Mouse (Mus musculus) heart, postnatal 4 days (tissue): ENCODE results near the gene Fscn2. TPM values are rescaled to one million over a fixed set of nuclear protein-coding genes. Genes with fewer than 3 reads are reported as not detected.

Source experiments
- DNase-seq: peaks from one replicate; pipeline ENCODE4 v3.0.0; 2021
- total RNA-seq, 2 experiments: library from RNA; stranded (reverse); gene quantifications; 2 replicates each; pipeline ENCODE4 v1.2.3; 2021

The Fscn2 gene
- total RNA-seq, 2 experiments from 2014 or later: 0.34 TPM; not detected in 1

GRCm38 (mm10) chr11:120360062-120360461 is 1.3 kb upstream of the Fscn2 start:
- peak; percentile 74 for DNase-seq

- no peak for DNase-seq
Measured at GRCm38 (mm10) chr11:120360755-120361154, 579 bp upstream of the Fscn2 start.

DNA sequence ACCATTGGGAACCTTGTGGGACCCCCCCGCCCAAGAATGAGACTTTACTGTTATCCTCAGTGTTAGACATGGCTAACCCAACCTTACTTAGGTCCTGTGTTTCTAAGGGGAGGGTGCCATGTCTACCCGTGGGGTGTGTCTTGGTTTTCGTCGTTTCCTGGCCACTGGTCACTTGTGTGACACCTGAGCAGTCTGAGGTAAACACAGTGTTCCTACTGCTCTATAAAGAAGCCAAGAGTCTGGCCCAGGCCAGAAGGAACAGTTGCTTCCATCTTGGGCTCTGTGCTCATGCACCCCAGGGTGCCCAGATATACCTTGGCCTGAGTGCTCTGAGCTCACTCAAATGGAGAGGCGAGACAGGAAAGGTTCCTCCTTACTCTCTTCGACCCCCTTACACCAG is 1.6 kb downstream of the Fscn2 start:
- DNase-seq: no peak

DNA sequence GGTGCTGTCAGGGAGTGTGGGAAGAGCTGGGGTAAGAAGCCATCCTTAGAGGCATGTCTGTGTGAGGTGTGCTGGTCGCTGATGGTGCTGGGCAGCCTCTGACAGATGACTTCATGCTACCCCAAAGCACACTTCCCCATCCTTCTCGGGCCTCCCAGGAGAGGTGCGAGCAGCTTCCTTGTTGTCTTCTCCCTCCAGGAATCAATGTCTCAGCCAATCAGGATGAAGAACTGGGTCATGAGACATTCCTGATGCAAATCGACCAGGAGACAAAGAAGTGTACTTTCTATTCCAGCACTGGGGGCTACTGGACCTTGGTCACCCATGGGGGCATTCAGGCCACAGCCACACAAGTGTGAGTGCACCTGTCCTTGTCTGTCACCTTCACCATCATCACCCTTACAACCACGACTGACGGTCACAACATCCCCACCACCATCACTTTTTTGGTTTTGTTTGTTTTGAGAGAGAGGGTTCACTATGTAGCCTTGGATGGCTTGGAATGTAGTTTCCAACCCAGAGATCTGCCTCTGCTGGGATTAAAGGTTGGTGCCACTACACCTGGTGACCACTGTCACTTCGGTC is 5.2 kb downstream of the Fscn2 start:
- DNase-seq: no peak

GRCm38 (mm10) chr11:120369656-120370055 is 8.3 kb downstream of the Fscn2 start:
- DNase-seq: peak; percentile 82

DNA sequence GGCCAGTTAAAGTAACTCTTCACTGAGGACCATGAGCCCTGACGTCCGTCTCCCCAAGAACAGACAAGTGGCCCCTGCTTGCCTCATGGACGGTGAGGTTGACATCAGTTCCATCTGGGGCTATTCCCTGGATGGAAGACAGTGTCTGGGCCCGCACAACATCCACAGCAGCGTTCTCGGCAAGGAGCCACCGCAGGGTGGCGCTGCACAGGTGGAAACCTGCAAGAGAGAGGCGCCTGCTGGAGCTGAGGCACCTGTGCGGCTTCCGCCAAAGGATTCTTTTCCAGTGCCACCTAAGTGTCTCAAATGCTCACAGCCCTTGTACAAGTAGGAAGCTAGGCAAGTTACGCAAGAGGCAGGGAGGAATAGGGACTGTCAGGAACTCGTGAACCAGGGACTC is 11.7 kb downstream of the Fscn2 start:
- DNase-seq: no peak

- peak; percentile 93 for DNase-seq
Measured at GRCm38 (mm10) chr11:120373820-120374586, 12.7 kb downstream of the Fscn2 start.

DNA sequence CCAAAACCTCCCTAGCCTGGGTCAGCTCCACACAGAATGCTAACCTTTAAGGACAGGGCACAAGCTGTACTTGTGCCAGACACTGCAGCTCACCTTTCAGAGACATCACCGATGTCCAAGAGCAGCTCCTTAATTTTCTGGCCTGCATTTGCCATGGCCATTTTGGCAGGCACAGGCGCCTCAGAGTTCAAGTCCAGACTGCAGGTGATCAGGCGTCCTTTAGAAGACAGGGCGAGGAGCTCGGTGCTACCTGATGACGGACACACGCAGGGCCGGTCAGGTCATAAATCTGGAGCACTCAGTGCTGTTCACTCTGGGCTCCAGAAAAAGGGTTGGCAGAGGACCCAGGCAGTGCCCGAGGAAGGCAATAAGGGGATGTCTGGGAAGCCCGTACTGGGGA is 14.0 kb downstream of the Fscn2 start:
- DNase-seq: no peak

DNA sequence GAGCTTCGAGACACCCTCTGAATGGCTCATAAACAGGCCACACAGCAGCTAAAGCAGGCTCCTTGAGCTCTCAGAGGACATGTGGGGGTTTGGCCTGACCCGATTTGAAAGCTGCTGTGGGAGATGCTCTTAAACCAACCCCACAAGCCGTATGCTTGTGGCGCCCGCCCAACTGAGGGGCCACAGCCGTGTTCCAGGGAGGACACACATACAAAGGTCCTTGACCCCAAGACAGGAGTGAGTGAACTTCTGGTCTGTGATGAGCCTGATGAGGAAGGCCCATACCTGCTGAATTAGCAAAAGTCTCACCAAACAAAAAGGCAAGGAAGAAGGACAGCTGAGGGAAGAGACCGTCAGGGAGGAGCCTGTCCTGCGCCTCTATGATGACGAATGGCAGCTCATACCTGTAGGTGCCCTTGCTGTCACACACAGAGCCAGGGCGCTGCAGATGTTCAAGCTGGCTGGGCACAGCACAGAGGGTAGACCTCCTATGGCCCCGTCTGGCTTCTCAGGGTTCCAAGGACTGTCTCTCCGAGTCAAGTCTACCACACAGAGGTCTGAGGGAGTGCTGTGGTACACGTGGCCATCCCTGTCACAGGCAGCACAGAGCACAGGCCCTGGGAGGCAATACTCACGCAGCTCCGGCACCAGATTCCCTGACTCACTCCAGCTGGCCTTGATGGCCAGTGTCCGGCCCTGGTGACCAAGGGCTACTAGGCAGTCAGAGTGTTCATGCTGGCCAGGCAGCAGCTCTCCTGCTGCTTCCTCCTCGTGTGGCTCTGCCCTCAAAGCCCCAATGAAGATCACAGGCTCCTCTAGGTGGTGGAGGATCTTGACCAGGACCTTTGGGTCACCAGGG is 15.2 kb downstream of the Fscn2 start:
- no peak for DNase-seq

DNA sequence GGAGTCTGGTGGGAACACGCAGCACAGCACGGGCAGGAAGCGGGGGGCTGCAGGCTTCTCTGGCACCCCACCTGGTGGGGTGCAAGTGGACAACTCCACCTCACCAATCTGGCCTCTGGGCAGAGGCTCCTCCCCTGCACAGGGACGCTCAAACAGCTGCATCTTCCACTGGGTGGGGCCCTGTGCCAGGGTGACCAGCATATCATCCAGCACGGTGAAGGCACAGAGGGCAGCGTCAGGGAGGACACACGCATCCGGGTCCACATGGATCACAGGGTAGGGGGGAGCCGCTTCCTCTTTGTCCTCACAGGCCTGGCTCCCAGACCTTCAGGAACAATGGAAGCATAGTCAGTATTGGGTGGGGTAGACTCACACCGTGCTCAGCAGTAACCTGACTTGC is 16.0 kb downstream of the Fscn2 start:
- no peak for DNase-seq

DNA sequence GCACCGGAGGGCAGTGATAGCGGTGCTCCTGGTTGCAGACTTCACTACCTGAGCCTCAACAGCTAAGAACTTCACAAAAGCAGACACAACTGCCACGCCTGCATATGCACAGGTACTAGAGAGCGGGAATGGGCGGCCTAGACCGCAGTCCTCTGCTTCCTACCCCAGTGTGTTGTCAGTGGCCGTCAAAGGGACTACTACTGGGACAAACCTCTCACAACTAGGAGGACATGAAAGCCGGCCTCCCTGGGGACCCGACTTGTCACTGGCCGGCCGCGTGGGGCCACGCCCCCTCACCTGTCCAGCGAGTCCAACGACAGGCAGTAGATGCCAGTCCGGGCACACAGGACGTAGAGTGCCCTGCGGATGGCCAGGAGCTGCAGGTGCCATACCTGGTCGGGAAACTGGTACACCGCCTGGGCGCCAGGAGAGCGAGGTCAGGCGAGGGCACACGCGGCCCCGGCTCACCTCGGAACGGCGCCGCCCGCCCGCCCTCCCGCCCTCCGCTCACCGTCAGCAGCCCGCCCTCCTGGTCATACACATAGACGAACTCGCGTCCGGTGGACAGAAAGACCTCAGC is 16.8 kb downstream of the Fscn2 start:
- DNase-seq: peak; percentile 57

- DNase-seq: peak; percentile 94
Measured at GRCm38 (mm10) chr11:120378611-120379540, 17.5 kb downstream of the Fscn2 start, which contains the start of gene Faap100. Gene Faap100, minus strand, starts transcription at chr11:120378764.

DNA sequence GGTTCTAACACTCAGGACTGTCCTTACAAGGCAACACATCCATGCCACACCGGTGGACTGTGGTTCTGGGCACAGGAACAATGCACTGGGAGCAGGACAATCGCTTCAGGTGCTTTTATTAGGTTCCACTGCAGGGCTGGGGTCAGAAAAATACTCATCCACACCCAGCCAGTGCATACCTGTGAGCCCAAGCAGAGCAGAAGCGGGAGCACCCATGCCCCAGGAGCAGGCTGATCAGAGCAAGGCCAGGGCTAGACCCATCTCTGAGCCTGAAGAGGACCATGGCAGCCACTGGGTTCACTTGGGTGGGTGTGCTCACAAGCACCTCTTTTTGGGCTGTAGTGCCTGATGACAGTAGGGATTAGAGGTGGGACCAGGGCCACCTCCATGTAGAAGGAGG is 18.9 kb downstream of the Fscn2 start:
- no peak for DNase-seq

DNA sequence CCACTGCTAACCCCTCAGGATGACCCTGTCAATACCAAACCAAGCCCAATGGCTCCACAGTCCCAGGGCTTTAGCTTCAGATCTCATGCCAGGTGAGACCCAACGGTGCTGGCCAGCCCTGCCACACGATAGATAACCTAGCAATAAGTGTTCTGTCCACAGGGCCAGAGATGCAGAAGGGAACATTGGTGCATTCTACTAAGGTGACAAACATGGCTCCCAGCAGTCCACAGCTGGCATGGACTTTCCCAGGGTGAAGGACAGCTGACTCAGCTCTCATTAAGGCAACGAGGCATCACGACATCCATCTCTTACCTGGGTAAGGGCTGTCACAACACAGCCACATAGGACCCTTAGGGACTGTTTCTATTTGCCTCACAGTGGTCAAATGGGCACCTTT is 19.8 kb downstream of the Fscn2 start:
- DNase-seq: no peak

DNA sequence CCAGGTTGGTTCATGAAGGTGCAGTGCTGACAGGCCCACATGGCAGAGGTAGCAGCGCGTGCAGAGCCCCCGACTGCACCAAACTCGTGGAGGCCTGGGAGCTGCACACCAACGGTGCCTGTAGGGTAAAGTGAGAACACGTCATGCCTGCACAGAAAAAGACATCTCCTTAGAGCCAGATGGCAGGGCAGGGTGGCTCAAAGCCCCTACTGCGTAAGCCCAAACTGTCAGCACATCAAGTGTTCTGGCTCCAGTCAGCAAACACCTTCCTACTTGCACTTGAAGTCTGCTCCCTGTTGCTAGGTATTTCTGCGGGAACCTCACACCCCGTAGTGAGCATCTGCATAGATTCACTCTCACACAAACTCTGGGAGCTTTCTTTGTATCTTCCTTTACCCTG is 21.2 kb downstream of the Fscn2 start:
- peak; percentile 72 for DNase-seq

- DNase-seq: no peak
Measured at GRCm38 (mm10) chr11:120386632-120387031, 25.3 kb downstream of the Fscn2 start.

- peak; percentile 42 for DNase-seq
Measured at GRCm38 (mm10) chr11:120387157-120387556, 25.8 kb downstream of the Fscn2 start.

- no peak for DNase-seq
Measured at GRCm38 (mm10) chr11:120388580-120388979, 27.2 kb downstream of the Fscn2 start.

DNA sequence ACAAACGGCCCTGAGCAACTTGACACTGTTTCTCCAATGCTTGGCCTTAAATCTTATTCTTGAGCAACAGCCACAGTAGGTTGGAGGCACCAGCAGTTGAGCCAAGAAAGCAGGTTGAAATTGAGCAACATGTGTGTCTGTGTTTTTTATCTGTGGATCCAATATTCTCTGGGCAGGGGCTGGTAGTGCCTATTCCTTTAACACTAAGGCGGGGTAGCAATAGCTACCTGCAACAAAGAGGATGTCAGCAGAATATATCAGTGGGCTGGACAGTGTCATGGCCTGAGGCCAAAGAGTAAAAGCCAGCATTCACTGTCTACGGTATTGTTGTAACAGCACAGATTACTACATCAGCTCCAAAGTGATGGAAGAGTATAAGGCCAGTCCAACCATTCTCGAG is 34.3 kb downstream of the Fscn2 start:
- no peak for DNase-seq

DNA sequence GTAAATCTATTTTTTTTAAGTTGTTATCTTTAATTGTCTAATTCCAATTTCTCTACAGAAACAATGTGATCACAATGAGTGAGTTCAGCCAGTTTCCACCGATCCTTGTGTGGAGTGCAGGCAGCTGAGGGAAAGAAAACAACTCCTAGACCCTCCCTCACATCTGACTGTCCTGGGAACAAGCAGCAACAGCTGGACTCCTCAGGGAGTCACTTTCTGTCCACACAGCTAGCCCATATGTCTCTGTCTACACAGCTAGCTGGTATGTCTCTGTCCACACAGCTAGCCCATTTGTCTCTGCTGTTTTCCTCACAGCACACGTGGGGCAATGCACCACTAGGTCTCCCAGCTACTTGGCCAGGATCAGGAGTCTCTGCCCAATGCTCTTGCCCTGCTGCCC is 36.3 kb downstream of the Fscn2 start:
- no peak for DNase-seq

GRCm38 (mm10) chr11:120399319-120399718 is 38.0 kb downstream of the Fscn2 start:
- DNase-seq: no peak

- DNase-seq: no peak
Measured at GRCm38 (mm10) chr11:120404814-120405213, 43.5 kb downstream of the Fscn2 start.
